Mouse (Mus musculus): ENCODE data around the gene Plrg1.

The Plrg1 gene

DNA sequence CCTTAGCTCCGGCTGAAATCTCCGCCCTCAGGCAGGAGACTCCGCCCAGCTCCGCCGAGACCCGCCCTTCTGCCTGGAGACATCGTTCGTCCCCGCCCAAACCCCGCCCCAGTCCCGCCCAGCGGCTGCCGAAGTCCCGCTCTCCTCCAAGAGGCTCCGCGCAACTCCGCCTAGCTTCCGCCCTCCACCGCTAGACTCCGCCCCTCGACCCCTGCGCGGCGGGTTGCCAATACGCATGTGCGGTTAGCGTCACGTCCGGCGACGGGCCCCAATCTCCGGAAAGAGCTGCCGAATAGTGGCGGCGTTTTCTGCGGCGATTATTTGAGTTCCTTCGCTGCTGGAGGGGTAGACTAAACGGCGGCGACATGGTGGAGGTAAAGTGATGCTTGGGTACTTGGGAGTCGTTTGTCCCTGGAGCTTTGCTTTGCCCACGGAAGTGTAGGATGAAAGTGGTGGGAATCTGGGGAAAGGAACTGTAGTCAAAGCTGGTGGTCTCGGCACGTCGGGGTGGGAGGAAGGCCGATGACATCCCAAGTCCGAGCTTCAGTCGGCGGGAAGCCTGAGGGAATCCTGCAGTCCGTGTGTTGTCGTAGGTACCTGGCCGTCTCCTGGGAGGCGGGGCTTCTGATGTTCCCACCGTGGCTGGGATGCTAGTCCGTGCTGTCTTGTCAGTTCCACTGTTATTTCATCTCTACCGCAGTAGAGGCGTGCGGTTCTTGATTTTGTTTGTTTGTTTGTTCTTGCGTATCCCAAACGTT is at the start of gene Plrg1:
Gene Plrg1 (plus strand): TSS at position 242 of the 758 bp plus-strand sequence.
- DNase-seq (ENCODE audit: low spot score in 2 of 2): peak; percentile 97 to 99

GRCm38 (mm10) chr3:83007557-83007956 is 47.8 kb upstream of the Plrg1 start, which contains the start of gene Fgg:
Gene Fgg, plus strand, starts transcription at chr3:83007724.
- no peak for DNase-seq (ENCODE audit: low spot score in 2 of 2)

DNA sequence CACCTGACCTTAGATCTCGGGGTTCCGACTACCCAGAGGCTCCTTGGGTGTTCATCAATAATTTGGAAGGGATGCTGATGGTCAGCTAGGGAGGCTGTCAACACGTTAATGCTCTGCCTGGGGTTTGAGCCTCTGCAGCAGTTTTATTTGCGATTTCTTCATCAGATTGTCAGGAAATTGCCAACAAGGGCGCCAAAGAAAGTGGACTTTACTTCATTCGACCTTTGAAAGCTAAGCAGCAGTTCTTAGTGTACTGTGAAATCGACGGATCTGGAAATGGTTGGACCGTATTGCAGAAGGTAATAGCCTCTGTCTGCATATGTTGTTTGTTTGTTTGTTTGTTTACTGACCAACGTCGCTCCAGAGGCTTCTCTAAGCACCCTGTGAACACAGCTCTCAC is 45.0 kb upstream of the Plrg1 start:
- DNase-seq (ENCODE audit: low spot score in 2 of 2): no peak

DNA sequence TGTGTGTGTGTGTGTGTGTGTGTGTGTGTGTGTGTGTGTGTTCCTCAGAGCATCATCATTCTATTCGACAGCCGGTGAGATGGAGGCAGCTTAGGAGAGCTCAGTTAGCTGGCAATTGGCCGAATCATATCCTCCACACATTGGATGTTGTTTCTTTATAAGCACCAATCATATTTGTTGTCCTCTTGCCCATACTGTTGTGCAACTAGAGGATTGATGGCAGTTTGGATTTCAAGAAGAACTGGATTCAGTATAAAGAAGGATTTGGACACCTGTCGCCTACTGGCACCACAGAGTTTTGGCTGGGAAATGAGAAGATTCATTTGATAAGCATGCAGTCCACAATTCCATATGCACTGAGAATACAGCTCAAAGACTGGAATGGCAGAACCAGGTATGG is 44.2 kb upstream of the Plrg1 start:
- DNase-seq (ENCODE audit: low spot score in 2 of 2): no peak

DNA sequence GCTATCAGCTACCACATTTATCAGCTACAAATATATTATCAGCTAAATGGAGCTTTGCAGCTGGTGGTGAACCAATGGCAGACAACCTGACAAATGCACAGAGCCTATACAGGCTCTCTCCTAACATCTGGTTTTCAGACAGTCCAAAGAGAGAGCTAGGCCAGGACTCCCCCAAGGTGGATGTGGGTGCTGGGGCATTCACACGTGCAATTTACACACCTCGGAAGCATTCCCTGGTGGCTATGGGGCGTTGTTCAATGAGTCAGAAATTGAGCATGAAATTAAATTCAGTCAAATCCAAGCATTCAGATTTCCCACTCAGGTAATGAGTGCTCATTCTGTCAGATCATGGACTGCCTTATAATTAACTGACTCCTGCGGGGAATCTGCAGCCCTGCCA is 43.8 kb upstream of the Plrg1 start:
- no peak for DNase-seq (ENCODE audit: low spot score in 2 of 2)

GRCm38 (mm10) chr3:83012636-83013035 is 42.7 kb upstream of the Plrg1 start:
- no peak for DNase-seq (ENCODE audit: low spot score in 2 of 2)

DNA sequence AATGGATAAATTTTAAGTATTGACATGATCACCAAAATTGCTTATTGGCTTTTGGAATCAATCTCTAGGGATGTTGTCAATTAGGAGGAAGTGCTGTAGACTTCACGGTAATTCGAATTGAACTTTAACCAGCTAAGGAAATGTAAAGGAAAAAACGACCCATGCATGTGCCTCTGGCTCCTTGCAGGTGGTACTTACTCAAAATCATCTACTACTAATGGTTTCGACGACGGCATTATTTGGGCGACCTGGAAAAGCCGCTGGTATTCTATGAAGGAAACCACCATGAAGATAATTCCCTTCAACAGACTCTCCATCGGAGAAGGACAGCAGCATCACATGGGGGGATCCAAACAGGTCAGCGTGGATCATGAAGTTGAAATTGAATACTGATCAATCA is 41.4 kb upstream of the Plrg1 start:
- DNase-seq (ENCODE audit: low spot score in 2 of 2): no peak

GRCm38 (mm10) chr3:83016236-83016635 is 39.1 kb upstream of the Plrg1 start:
- DNase-seq (ENCODE audit: low spot score in 2 of 2): no peak

DNA sequence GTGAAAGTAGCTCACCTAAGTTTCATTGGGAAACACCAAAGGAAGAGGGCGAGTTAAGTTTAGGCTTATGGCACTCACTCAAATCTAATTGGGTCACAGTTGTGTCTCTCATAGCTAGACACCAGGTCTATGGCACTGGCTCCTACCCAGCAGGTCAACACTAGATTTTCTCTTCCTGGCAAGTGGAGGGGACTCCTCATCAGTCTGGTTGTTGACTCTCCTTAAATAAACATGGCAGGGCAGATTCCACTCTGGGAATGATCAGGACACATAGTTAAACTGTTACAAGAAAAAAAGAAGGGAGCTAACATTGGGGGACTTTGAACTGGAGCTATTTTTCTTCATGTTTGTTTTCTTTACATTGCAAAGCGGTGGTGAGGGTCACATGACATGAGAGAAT is 34.9 kb upstream of the Plrg1 start:
- no peak for DNase-seq (ENCODE audit: low spot score in 2 of 2)

- no peak for DNase-seq (ENCODE audit: low spot score in 2 of 2)
These were observed 34.1 kb upstream of the Plrg1 start for GRCm38 (mm10) chr3:83021176-83021575.

GRCm38 (mm10) chr3:83025036-83025435 is 30.3 kb upstream of the Plrg1 start:
- DNase-seq (ENCODE audit: low spot score in 2 of 2): no peak

DNA sequence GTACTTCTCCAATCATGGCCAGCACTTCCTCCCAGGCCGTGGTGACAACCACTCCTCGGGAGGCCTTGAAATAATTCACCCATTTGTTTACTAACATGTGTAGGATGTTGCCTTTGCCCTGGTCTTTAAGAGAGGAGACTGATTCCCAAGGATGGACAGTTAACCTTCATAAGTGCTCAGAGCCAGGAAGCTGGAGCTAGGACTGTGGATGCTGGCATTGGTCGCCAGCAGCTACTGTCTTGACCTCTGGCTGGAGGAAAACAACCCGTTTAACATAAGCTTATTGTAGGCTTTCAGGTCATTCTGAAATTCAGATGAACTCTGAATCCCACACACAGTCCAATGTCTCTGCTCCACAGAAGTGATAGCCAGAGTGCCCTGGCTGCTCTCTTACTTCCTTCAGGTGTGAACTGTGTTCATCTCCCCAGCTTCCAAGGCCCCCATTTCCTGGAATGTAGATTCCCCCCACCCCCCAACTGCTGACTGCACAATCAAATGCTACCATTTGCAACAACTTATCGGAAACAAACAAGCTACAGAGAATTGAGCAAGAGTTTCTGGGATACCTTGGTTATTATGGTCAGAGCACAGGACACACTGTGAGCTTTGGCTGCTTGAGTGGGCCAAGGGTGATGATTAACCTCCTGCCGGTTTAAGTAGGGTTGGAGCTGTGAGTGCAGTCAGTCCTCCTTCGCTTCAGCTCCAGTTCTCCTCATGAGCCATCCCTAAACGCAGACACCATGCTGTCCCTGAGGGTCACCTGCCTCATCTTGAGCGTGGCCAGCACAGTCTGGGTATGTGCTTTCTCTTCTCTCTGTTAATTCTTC is 29.6 kb upstream of the Plrg1 start, which contains the start of gene Fga:
Gene Fga (plus strand): TSS at position 602 of the 827 bp plus-strand sequence.
- DNase-seq (ENCODE audit: low spot score in 2 of 2): no peak

- DNase-seq (ENCODE audit: low spot score in 2 of 2): no peak
These were observed 27.6 kb upstream of the Plrg1 start for GRCm38 (mm10) chr3:83027546-83028251.

DNA sequence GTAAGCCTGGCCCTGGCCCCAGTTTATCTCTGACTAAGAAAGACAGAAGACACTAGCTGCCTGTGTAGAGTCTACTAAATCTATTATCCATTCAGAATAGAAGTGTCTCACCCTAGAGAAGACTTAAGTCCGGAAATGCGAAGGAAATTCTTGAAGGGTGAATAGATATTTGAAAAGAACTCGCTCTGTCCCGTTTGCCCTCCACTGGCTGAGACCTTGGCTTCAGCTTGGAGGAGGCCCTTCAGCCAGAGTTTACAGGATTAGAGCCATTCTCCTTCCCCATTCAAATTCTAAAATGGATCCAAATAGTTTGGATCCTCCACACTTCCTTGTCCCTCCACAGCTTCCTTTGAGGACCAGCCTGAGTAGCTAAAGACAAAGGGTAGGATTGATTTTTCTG is 25.0 kb upstream of the Plrg1 start:
- DNase-seq (ENCODE audit: low spot score in 2 of 2): no peak

GRCm38 (mm10) chr3:83032746-83033308 is 22.5 kb upstream of the Plrg1 start:
- DNase-seq (ENCODE audit: low spot score in 2 of 2): no peak

DNA sequence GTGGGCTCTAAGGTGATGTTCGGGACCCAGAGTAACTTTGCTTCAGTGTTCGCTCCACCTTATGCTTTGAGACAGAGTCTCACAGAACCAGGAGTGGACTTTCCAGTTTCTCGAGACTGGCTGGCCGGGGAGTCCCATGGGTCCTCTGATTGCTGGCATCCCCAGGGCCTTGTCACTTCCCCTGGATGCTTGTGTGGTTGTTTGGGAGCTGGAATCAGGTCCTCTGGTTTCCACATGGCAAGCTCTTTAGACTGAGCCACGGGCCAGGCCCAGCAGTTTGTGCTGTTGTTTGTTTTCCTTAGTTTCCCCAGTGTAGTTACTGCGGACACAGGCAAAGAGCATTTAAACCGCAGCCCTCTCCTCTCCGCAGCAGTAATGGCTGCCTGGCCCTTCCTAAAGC is 21.5 kb upstream of the Plrg1 start:
- no peak for DNase-seq (ENCODE audit: low spot score in 2 of 2)

DNA sequence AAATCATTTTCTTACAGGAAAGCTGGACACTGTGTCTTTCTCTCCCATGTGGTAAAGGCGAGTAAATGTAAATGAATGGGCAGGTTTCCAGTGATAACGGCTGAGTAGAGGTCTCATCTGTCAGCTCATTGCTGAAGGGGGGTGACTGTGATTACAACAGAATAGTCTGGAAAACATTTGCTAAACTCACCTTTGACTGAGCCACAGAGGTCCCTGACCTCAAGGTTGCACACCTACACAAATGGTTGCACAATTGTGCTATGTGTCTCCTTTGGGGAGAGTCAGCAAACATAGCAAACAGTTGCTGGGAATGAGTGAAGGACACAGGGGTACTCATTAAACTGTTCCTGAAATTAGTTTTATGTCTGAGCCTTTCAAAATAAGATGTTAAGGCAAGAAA is 16.5 kb upstream of the Plrg1 start:
- DNase-seq (ENCODE audit: low spot score in 2 of 2): no peak

- no peak for DNase-seq (ENCODE audit: low spot score in 2 of 2)
These were observed 15.7 kb upstream of the Plrg1 start for GRCm38 (mm10) chr3:83039666-83040065.

DNA sequence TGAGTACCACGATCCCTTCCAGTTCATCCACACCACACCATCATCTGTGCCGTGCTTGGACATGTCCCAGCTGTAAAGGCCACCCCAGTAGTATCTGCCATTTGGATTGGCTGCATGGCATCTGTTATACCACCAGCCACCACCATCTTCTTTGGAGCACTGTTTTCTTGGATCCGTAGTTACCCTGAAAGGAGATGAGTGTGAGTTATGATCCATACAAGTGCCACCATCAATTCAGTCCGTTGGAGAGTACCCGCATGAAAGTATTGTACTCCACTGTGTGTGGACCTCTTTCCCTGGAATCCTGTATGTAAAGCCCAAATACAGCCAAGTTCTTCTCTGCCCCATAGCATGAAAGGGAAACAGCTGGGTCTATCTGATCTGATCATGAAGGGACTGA is 12.9 kb upstream of the Plrg1 start:
- DNase-seq (ENCODE audit: low spot score in 2 of 2): no peak

- DNase-seq (ENCODE audit: low spot score in 2 of 2): no peak
These were observed 8.7 kb upstream of the Plrg1 start for GRCm38 (mm10) chr3:83046649-83047048.

DNA sequence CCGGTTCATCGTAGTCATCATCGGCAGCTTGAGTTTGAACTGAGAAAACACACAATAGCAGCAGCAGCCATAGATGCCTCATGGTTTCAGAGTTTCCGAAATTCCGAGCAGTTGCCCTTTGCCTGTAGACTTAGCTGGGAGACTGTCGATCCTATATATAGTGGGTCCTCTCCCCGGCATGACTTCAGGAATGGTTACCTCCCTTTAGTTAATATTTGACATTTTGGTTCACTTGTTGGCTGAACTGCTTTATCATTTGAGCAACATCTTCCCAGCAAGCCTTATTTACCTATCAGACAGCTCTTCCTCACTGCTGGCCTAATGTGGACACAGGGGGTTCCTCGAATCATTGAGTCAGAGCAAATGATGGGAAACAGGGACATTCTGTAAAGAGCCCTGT is 5.6 kb upstream of the Plrg1 start, which contains the start of gene Fgb:
Gene Fgb (minus strand): TSS at position 184 of the 400 bp plus-strand sequence.
- DNase-seq (ENCODE audit: low spot score in 2 of 2): no peak

DNA sequence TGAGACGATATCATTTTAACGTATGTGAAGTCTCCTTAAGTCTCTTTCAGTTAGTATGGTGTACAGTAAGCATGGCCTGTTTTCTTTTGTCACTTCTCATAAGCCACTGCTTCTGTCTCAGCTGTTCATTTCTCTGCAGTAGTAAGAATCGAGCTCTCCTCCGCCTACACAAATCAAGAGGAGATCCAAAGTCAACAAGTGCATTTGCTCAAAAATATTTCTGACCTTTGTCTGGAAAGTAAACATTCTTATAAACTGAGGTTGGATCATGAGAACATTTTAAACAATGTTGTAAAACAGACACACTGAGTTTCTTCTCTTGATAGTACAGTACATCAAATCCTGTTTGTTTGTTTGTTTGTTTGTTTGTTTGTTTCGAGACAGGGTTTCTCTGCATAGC is 4.7 kb upstream of the Plrg1 start:
- DNase-seq (ENCODE audit: low spot score in 2 of 2): no peak

All from frontal cortex, postnatal 36 days (tissue).